Mouse (Mus musculus) adrenal gland, adult 2 months (tissue): Measurements from ENCODE around the gene Cdh1. TPM values are rescaled to one million over a fixed set of nuclear protein-coding genes. Genes with fewer than 3 reads are reported as not detected.
"Not testable (repeated sequence)": the region's sequence is repeated elsewhere in the genome, so short reads cannot be mapped to it uniquely, and the experiment has no call there.

Experiments used
- DNase-seq: peaks from one replicate; pipeline ENCODE4 v3.0.0; 2021
- long read RNA-seq: library from polyadenylated mRNA; stranded (forward); transcript quantifications from one replicate; pipeline ENCODE4 v2.0.0, GENCODE M21; 2021
- polyA plus RNA-seq: library from polyadenylated mRNA; depleted of rRNA; stranded (reverse); fragments of >200 nt; gene quantifications from 2 replicates; pipeline ENCODE4 v1.2.3, GENCODE M21; 2012; rRNA removed
- total RNA-seq, 2 experiments: library from RNA; stranded (reverse); gene quantifications; 2 replicates each; pipeline ENCODE4 v1.2.3; 2021

The Cdh1 gene
- under 1 TPM; 0.14 to 0.23 TPM for total RNA-seq
- polyA plus RNA-seq = 0.08 and 0.09 TPM in 2 replicates
- long read RNA-seq = 0 reads

- DNase-seq = peak; percentile 39
Measured at GRCm38 (mm10) chr8:106603131-106603819, at the start of gene Cdh1. Gene Cdh1, plus strand, starts transcription at chr8:106603351.

- no peak for DNase-seq
Measured at GRCm38 (mm10) chr8:106554011-106554410, 49.1 kb upstream of the Cdh1 start.

- DNase-seq = no peak
Measured at GRCm38 (mm10) chr8:106556068-106556645, 47.0 kb upstream of the Cdh1 start.

DNA sequence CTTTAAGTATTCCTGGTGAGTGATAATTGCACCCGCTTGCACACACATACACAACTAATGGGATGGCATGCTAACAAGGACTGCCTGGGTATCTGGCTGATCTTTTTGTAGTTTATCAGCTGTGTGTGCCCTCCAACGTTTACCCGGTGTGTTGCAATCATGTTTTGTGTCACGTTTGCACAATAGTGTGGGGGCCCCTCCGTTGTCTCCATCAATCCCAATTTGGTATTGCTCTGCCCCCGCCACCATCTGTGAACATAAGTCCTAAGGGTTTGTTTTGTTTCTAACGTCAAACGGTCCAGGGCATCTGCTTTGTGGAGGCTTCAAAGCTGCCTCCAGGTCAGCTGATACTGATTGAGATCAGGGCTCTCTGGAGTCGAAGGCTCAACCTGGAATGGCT is 43.3 kb upstream of the Cdh1 start:
- no peak for DNase-seq

DNA sequence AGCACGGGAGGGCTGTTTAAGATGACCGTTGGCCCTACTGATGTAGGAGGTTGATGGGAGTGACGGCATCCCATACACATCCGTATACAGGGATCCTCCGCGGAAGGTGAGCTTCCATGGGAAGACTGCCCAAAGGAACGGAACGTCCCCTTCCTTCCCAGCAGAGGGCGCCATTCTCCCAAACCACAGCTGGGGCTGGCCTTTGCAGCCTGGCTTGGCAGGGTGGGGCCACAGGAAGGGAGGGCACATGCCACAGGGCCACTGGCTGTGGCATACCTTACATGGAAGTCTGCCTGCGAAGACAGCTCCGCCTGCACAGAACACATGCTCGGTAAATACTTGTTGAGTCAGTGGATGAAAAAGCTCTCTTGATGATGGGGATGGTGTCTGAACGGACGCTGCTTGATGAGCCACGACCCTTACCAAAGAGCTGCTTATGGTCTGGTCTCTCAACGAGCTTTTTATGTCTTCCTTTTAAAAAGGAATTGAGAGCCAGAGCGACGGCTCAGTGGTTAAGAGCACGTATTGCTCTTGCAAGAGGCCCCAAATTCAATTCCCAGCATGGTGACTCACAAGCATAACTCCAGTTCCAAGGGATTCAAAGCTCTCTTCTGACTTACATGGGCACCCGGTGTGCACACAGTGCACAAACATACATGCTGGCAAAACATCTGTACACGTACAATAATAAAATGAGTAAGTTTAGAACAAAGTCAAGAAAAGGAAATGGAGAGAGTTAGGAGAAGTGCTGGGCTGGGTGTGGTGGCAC is 41.9 kb upstream of the Cdh1 start:
- peak; percentile 73 for DNase-seq

- no peak for DNase-seq
Measured at GRCm38 (mm10) chr8:106563691-106564182, 39.4 kb upstream of the Cdh1 start.

- DNase-seq = no peak
Measured at GRCm38 (mm10) chr8:106569006-106569405, 34.1 kb upstream of the Cdh1 start.

GRCm38 (mm10) chr8:106570386-106570785 is 32.8 kb upstream of the Cdh1 start:
- DNase-seq = no peak

GRCm38 (mm10) chr8:106571551-106572172 is 31.5 kb upstream of the Cdh1 start:
- DNase-seq = no peak

- DNase-seq = not testable (repeated sequence)
Measured at GRCm38 (mm10) chr8:106572175-106572574, 31.0 kb upstream of the Cdh1 start.

DNA sequence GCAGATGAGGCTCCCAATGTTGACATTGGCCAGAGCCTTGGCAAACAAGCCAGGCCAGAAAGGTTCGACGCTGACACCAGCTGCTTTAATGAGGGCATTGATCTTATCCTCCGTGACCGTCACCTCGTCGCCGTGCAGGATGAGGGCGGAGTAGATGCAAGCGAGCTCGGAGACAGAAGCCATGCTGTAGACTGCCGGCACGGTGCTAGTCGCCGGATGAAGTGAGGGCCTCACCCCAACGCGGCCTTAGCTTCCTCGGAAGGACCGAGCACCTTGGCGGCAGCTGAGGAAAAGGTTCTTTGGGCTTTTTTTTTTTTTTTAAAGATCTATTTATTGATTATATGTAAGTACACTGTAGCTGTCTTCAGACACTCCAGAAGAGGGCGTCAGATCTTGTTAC is 30.0 kb upstream of the Cdh1 start, which contains the start of gene Gm10073:
TSS of gene Gm10073 (minus strand) at position 294 of the 400 bp plus-strand sequence.
- not testable (repeated sequence) for DNase-seq

GRCm38 (mm10) chr8:106574283-106574682 is 28.9 kb upstream of the Cdh1 start:
- no peak for DNase-seq

- peak; percentile 64 for DNase-seq
Measured at GRCm38 (mm10) chr8:106576849-106577555, 26.1 kb upstream of the Cdh1 start.

DNA sequence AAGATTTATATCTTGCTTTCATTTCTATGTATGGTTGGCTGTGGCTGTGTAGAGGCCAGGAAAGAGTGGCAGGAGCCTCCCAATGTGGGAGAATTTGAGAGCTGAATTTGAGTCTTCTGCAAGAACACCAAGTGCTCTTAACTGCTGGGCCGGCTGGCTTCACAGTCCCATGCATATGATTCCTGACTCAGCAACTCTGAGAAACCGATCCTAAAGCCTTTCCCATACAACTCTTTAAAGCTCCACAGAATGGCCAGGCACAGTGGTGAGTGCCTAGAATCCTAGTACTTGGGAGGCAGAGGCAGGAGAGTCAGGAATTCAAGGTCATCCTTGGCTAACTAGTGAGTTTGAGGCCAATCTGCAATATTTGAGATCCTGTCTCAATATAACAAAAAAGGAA is 23.6 kb upstream of the Cdh1 start:
- DNase-seq = no peak

DNA sequence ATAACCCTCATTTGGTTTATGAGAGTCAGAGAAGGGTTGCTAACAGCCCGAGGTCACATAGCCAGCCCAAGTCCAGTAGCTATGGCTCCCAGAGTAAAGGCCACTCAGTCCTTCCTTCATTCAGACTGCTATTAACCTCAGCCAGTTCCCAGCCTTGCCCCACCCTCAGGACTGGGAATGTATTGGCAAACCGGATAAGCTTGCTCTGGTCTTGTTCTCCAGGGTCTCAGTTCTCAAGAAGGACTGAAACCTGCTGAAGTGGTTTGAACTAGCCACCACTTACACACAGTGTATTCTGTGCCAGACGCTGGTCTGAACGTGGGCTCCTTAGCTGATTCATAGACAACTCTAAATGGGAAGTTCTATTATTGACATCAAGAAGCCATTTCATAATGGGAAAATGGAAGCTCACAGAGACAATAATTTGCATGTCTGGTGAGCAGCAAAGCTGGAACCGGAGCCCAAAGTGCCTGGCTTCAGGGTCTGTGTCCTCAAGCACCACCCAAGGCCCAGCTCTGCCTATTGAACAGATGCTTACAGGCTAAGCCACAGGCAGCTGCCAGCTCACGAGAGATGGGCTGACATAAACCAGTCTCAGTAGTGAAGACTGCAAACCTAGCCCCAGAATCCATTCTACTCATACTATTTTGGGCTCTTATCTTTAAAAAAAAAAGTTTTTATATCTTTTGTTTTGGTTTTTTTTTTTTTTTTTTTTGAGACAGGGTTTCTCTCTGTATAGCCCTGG is 21.6 kb upstream of the Cdh1 start:
- DNase-seq = no peak

DNA sequence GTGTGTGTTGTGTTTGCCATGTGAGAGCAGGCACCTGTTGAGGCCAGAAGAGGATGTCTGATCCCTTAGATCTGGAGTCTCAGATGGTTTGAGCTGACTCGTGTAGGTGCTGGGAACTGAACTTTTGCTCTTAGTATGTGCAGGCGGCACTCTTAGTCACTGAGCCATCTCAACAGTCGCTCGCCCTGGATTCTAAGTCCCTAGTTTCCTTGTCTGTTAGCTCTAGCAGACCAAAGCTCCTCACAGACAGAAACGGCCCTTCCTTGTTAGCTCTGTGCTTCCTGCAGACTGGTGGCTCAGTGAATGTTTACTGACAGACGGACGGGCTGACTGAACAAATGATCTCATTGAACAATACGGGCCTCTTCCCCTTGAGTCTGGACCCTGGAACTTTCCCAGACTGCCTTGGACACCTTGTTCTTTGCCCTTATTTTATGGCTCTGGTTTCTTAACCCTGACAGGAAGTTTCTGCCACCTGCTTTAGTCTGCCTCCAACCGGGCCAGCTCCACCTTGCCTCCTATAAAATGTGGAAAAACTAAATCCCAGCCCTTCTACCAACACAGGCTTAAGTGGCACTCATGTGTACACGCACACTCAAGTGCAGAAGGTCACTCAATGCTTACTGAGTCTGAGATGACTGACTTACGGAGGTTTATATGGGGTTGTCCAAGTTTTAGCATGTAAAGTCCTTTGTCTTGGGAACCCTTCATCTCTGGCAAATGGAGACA is 18.0 kb upstream of the Cdh1 start:
- DNase-seq = no peak

DNA sequence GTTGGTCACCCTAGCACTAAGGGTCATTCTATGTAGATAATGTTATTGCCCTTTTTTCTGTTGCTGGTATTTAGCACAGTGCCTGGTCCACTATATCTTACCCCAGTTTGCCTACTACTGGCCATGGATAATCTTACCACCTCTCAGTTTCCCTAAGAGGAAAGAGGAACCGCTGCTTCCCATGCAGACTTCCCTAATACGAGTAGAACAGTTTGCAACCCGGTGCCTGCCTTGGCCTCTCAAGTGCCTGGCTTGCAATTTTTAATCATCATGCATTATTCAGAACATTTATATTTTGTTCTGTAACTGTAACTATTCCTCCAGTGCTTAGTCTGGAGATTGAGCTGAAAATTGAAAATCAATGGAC is 17.5 kb upstream of the Cdh1 start:
- DNase-seq = no peak

DNA sequence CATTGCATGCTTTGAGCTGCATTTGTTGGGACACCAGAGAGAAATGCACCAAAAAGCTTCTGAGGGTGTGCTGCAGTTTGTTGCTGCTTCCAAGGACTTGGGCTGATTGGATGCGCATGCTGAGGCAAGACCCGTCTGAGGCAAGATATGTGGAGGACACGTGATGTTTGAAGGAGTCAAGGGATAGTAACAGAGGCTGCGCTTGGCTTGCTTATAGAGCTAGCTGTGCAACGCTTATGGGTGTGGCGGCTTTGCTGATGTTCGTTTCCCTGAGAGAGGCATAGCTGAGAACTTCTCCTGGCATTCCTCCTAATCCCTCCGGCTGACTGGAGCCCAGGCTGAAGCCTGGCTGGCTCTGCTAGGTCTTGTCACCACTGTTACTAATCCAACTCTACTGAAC is 16.3 kb upstream of the Cdh1 start:
- DNase-seq = no peak

DNA sequence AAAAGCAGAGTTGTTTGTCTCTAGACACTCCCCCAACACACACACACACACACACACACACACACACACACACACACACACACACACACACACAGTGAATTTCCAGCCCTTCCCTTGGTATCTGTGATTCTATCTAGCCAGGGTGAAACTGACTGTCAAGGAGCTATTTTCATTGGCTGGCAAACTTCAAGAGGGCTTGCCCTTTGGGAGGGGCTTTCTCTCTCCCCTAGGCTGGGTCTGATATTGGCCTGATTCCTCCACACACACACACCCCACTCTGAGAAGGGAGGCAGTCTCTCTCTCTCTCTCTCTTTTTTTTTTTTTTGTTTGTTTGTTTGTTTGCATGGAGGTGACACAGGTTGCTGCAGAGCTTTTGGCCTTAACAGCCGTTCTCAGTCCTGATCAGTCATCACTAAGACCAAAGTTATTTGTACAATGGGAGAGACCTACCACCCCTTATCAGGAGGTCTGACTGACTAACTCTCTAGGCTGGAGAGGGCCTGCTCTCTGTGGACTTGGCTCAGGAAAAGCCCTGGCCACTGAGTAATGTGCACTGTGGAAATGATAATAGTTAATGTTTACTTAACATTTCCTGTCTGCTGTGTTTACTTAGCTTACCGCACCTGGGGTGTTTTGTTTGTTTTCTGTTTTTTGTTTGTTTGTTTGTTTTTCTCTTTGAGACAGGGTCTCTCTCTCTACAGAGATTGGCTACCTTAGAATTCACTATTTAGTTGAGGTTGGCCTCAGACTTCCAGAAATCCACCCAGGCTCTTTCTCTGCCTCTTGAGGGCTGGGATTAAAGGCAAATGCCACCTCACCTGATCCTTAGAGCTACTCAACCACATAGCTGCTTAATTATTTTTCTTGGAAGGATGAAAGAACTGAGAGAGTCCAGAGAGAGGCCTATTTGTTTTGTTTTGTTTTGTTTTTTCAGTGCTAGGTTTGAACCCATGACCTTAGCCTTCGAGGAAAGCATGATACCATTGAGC is 14.4 kb upstream of the Cdh1 start:
- DNase-seq = no peak
